Mouse (Mus musculus): Measurements from ENCODE around the gene G0s2.
"Not testable (repeated sequence)": the region's sequence is repeated elsewhere in the genome, so short reads cannot be mapped to it uniquely, and the experiment has no call there.

The G0s2 gene

GRCm38 (mm10) chr1:193253895-193254294, 19.1 kb downstream of the G0s2 start:
- not testable (repeated sequence) for DNase-seq (ENCODE audit: low read depth, low spot score)

- DNase-seq (ENCODE audit: low read depth, low spot score), result no peak
Measured at GRCm38 (mm10) chr1:193252616-193253015, 20.4 kb downstream of the G0s2 start.

- no peak for DNase-seq (ENCODE audit: low read depth, low spot score)
Measured at GRCm38 (mm10) chr1:193251386-193251785, 21.6 kb downstream of the G0s2 start.

- no peak for DNase-seq (ENCODE audit: low read depth, low spot score)
Measured at GRCm38 (mm10) chr1:193250026-193250425, 23.0 kb downstream of the G0s2 start.

GRCm38 (mm10) chr1:193244235-193244634, 28.8 kb downstream of the G0s2 start:
- DNase-seq (ENCODE audit: low read depth, low spot score), result no peak

GRCm38 (mm10) chr1:193243571-193244193, 29.3 kb downstream of the G0s2 start:
- no peak for DNase-seq (ENCODE audit: low read depth, low spot score)

- DNase-seq (ENCODE audit: low read depth, low spot score), result no peak
Measured at GRCm38 (mm10) chr1:193242863-193243262, 30.2 kb downstream of the G0s2 start.

GRCm38 (mm10) chr1:193242238-193242637, 30.8 kb downstream of the G0s2 start:
- no peak for DNase-seq (ENCODE audit: low read depth, low spot score)

- DNase-seq (ENCODE audit: low read depth, low spot score), result no peak
Measured at GRCm38 (mm10) chr1:193241436-193241835, 31.6 kb downstream of the G0s2 start.

GRCm38 (mm10) chr1:193238426-193238825, 34.6 kb downstream of the G0s2 start:
- DNase-seq (ENCODE audit: low read depth, low spot score), result no peak

- no peak for DNase-seq (ENCODE audit: low read depth, low spot score)
Measured at GRCm38 (mm10) chr1:193234930-193235329, 38.1 kb downstream of the G0s2 start.

- DNase-seq (ENCODE audit: low read depth, low spot score), result no peak
Measured at GRCm38 (mm10) chr1:193234130-193234645, 38.8 kb downstream of the G0s2 start.

- no peak for DNase-seq (ENCODE audit: low read depth, low spot score)
Measured at GRCm38 (mm10) chr1:193232732-193233131, 40.3 kb downstream of the G0s2 start.

GRCm38 (mm10) chr1:193230935-193231334, 42.1 kb downstream of the G0s2 start:
- no peak for DNase-seq (ENCODE audit: low read depth, low spot score)

- no peak for DNase-seq (ENCODE audit: low read depth, low spot score)
Measured at GRCm38 (mm10) chr1:193230531-193230930, 42.5 kb downstream of the G0s2 start.

GRCm38 (mm10) chr1:193229570-193229969, 43.4 kb downstream of the G0s2 start:
- DNase-seq (ENCODE audit: low read depth, low spot score), result no peak

GRCm38 (mm10) chr1:193227537-193227936, 45.5 kb downstream of the G0s2 start:
- no peak for DNase-seq (ENCODE audit: low read depth, low spot score)

GRCm38 (mm10) chr1:193226724-193227522, 46.1 kb downstream of the G0s2 start:
- DNase-seq (ENCODE audit: low read depth, low spot score), result no peak

- DNase-seq (ENCODE audit: low read depth, low spot score), result no peak
Measured at GRCm38 (mm10) chr1:193226114-193226513, 46.9 kb downstream of the G0s2 start.

- no peak for DNase-seq (ENCODE audit: low read depth, low spot score)
Measured at GRCm38 (mm10) chr1:193225531-193225930, 47.5 kb downstream of the G0s2 start.

All from embryo, embryonic 11.5 days (tissue).